Mouse (Mus musculus) ovary, adult 18-20 months (tissue): ENCODE data around the gene Dcpp1.
A peak's percentile ranks its signal among the peaks of the same experiment; 100 is the strongest.
"Not testable (repeated sequence)": the region's sequence is repeated elsewhere in the genome, so short reads cannot be mapped to it uniquely, and the experiment has no call there.

ENCODE experiments used
- DNase-seq: peaks from one replicate; pipeline ENCODE4 v3.0.0; 2022; ENCODE audit warnings: low spot score, mixed read lengths

The Dcpp1 gene

GRCm38 (mm10) chr17:23880576-23880975 is at the start of gene Dcpp1, which contains the start of gene Dcpp2:
Dcpp1 (plus strand) TSS chr17:23880876.
Dcpp2 (plus strand) TSS chr17:23880880.
- not testable (repeated sequence) for DNase-seq

- no peak for DNase-seq
Measured at GRCm38 (mm10) chr17:23831201-23831600, 49.5 kb upstream of the Dcpp1 start.

DNA sequence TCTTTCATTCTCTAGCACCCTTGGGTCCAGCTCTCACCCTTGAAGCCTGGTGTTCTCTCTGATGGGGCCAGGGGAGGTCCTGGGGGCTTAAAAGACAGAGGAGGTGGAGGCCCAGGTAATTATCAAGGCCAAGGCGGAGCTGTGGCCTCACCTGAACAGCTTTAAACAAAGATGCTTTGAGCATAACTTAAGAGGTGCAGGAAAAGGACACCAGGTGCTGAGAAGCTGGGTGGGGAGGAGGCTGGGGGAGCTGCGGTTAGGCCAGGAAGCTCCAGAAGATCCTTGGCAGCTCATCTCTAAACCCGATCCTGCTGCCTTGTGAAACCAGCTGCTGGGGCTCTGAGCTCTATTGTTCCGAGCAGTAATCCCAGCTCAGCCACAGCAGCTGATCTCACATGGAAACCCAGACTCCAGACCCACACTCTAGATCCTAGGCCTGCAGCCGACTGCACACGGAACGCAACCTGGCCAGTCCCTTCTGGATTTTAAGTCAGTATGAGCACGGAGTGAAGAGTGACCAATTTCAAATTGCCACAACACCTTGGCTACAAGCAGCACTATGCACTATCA is 44.6 kb upstream of the Dcpp1 start, which contains the start of gene Prss33:
Gene Prss33 (minus strand): TSS at position 51 of the 570 bp plus-strand sequence.
- no peak for DNase-seq

DNA sequence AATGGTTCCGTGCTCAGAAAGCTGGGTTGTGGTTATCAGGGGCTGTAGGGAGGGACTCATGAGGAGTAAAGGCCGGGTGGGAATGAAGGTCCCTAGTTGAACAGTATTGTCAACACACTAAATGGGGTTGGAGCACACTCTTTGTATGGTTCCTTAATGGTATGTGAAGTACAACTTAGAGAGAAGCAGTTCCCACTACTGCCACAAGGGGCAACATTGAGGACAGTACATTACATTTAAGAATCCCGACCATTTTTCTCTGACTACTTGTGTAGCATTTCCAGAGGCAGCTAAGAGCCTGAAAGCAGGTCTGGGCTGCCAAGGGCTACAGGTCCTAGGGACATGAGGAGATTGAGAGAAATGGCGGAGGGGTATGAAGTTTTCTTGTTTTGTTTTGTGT is 39.5 kb upstream of the Dcpp1 start:
- DNase-seq: no peak

DNA sequence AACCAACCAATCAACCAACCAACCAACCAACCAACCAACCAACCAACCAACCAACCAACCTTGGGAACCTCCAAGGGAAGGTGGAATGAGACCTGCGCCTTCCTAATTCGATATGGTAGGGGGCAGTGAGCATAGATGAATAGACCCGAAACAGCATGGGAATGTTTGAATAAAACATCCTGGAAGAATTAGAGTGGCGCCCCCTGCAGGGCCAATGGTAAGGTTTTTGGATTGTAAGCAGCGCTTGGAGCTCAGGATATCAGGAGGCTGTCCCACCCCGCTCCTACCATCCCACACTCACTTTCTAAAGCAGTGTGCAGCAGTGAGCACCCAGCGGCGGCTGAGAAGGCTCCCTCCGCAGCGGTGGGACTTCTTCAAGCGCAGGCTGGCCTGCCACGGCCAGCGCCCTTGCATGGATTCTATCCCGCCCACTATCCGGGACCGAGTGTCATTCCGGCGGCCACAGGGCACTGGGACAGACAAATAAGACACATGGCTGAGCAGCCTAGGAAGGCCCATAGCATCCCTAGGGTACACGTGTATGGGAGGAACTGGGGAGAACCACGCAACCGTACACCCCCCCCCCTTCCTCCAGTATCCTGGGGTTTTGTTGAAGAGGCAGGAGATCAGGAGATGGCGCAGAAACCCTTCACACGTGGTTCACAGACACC is 37.4 kb upstream of the Dcpp1 start:
- no peak for DNase-seq

GRCm38 (mm10) chr17:23843812-23844273 is 36.8 kb upstream of the Dcpp1 start, which contains the start of the genes Prss32 and Prss41:
Prss32 (plus strand) TSS chr17:23843855.
Prss41 (minus strand) TSS chr17:23844172.
- DNase-seq: no peak

- DNase-seq: no peak
Measured at GRCm38 (mm10) chr17:23850028-23850427, 30.6 kb upstream of the Dcpp1 start.

- no peak for DNase-seq
Measured at GRCm38 (mm10) chr17:23850853-23851749, 29.6 kb upstream of the Dcpp1 start.

DNA sequence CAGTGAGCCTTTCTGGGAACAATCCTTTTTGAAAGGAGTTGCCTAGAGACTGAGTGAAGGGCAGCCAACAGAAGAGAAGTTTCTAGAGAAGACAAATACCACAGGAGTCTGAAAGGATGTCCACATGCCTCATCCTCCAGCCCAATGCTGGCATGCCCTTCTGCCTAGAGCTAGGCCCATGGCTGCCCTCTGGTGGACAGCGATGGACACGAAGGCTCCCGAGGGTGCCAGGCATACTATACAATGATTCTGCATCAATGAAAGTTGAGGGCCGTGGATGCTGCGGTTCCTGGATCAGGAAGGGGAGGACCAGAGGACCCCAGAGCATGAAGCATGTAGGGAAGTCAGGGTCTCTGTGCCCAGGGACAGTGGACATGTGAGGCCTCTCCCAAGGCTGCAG is 27.4 kb upstream of the Dcpp1 start:
- DNase-seq: no peak

GRCm38 (mm10) chr17:23854229-23854765 is 26.4 kb upstream of the Dcpp1 start:
- no peak for DNase-seq

DNA sequence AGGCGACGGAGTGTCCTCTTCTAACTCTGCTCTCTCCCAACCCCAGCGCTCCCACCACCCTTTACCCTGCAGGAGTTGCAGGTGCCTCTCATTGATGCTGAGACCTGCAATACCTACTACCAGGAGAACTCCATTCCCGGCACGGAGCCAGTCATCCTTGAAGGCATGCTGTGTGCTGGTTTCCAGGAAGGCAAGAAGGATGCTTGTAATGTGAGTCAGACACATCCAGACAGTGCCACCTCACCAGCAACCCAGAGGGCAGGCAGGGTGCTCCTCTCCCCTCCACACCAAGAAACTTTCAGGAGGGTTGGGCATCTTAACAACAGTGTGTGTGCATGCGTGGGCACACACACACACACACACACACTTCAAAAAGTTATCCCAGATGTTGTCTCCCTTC is 23.5 kb upstream of the Dcpp1 start:
- no peak for DNase-seq

GRCm38 (mm10) chr17:23857913-23858312 is 22.8 kb upstream of the Dcpp1 start:
- DNase-seq: no peak

DNA sequence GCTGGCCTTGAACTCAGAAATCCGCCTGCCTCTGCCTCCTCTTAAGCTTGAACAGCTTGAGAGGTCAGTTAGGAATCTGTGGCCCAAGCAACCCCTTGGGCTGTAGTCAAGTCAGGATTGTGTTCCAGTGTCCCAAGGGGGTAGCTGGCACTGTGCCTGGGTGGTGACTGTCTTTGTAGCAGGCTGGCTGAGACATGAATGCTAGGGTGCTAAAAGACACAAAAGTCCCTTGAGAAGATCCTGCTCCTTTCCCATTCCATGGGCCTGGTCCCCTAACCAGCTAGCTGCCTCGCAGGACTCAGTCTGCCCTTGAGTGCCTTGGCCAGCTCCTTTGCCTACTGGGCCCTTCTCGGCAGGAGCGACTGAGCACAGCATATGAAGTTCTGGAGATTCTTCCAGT is 17.8 kb upstream of the Dcpp1 start:
- no peak for DNase-seq

- no peak for DNase-seq
Measured at GRCm38 (mm10) chr17:23867756-23868155, 12.9 kb upstream of the Dcpp1 start, which contains the start of gene Prss21. Prss21 (plus strand) TSS chr17:23868056.

GRCm38 (mm10) chr17:23868513-23868912 is 12.2 kb upstream of the Dcpp1 start:
- no peak for DNase-seq

GRCm38 (mm10) chr17:23873884-23874856 is 6.5 kb upstream of the Dcpp1 start:
- no peak for DNase-seq

- DNase-seq: no peak
Measured at GRCm38 (mm10) chr17:23876741-23877140, 3.9 kb upstream of the Dcpp1 start.

DNA sequence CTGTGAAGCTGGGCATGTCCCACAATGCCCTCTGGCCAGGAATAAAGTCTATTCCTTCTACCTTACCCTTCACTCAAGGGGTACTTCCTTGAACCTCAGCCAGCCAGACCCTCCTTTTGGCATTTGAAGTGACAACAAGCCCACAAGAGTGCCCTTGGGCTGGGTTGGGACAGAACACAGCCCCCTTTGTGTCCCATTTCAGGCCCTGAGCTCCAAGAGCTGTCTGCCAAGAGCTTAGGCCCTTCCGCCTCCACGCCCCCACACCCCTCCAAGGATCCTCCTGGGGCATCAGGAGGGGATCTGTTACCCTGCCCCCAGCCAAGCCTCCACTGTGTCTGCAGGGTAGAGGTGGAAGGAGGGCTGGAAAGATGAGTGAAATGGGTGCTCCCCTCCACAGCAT is 3.5 kb upstream of the Dcpp1 start:
- DNase-seq: no peak

GRCm38 (mm10) chr17:23917158-23917557 is 36.5 kb downstream of the Dcpp1 start, which contains the start of gene Dcpp3:
Dcpp3 (plus strand) TSS chr17:23917458.
- not testable (repeated sequence) for DNase-seq

GRCm38 (mm10) chr17:23924531-23925007 is 43.9 kb downstream of the Dcpp1 start:
- DNase-seq: peak; percentile 87

DNA sequence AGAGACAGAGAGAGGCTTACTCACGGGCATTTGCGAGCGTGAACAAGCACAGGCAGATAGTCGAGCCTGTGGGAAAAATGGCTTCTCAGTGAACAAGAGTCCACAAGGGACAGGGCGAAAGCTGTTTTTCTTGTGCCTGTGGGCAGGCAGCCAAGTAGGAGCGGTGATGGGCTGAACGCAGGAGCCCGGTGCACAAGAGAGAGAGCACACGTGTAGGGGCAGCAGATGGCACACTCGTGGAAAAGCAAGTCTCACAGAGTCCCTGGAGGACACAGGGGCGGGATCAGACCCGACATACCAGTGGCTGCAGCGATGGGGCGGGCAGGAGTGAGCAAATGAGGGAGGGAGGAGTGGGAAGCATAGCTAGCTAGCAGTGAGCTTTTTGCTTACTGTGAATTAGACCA is 44.4 kb downstream of the Dcpp1 start:
- peak; percentile 53 for DNase-seq
